Mouse (Mus musculus): ENCODE results near the gene Tab1. TPM values are rescaled to one million over a fixed set of nuclear protein-coding genes. Genes with fewer than 3 reads are reported as not detected.
A peak's percentile ranks its signal among the peaks of the same experiment; 100 is the strongest.

Gene Tab1
- total RNA-seq, 2 experiments from 2014 or later, result 19.3 to 20.2 TPM

- no peak for DNase-seq (ENCODE audit: low spot score in 2 of 2)
Measured at GRCm38 (mm10) chr15:80199556-80199955, 66.6 kb downstream of the Tab1 start.

GRCm38 (mm10) chr15:80202111-80202775, 69.3 kb downstream of the Tab1 start:
- no peak for DNase-seq (ENCODE audit: low spot score in 2 of 2)

DNA sequence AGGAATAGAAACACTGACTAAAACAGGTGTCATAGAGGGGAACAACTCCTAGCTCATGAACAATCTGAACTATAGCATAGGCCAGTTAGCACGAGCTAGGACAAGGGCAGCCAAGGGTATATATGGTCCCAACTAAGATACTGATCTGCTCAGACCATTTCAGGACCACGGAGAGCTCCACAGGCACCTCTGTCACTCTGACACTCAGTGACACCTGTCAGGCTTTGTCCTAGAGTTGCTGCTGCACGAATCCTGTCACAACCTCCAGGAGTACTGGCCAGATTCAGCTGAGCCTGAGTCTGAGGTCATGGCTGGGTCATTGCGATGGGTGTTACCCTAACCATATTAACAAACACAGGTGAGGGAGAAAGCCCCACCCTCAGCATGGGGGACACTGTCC, 70.5 kb downstream of the Tab1 start:
- DNase-seq (ENCODE audit: low spot score in 2 of 2), result peak in 1 of 2 experiments; percentile 21

- DNase-seq (ENCODE audit: low spot score in 2 of 2), result no peak
Measured at GRCm38 (mm10) chr15:80206057-80206565, 73.2 kb downstream of the Tab1 start.

- DNase-seq (ENCODE audit: low spot score in 2 of 2), result no peak
Measured at GRCm38 (mm10) chr15:80208446-80208845, 75.5 kb downstream of the Tab1 start.

Other genes with a start within 250 kb of the Tab1 start
- 10 to 100 TPM; 10.2 to 13.4 TPM for gene Apobec3, start 241.5 kb upstream of the Tab1 start, total RNA-seq (2021)
- gene Cbx7, start 162.0 kb upstream of the Tab1 start, total RNA-seq (2021), result 1 to 10 TPM; 2.1 TPM
- 10 to 100 TPM; 51.5 to 52.8 TPM for gene Pdgfb, start 118.2 kb upstream of the Tab1 start, total RNA-seq (2021)
- gene Syngr1, start 41.8 kb upstream of the Tab1 start, total RNA-seq (2021), result 1 to 10 TPM; 8.7 to 8.8 TPM
- gene Rpl3, start 41.3 kb upstream of the Tab1 start, total RNA-seq (2021), result 100 to 1,000 TPM; 475 to 533 TPM
- gene Mgat3, start 40.6 kb downstream of the Tab1 start, total RNA-seq (2021), result 1 to 10 TPM; 4.1 to 4.5 TPM
- gene Mief1, start 100.9 kb downstream of the Tab1 start, total RNA-seq (2021), result 10 to 100 TPM; 28.7 to 33.5 TPM
- gene AC140267.1, start 102.7 kb downstream of the Tab1 start, total RNA-seq (2021), result 10 to 100 TPM; 12.3 to 12.6 TPM
- gene Atf4, start 122.1 kb downstream of the Tab1 start, total RNA-seq (2021), result 100 to 1,000 TPM; 118 to 130 TPM
- gene Rps19bp1, start 131.2 kb downstream of the Tab1 start, total RNA-seq (2021), result 10 to 100 TPM; 23.8 to 26.4 TPM
- under 1 TPM in 1 of 2 experiments, not detected in 1; 0.05 TPM for gene Cacna1i, start 154.1 kb downstream of the Tab1 start, total RNA-seq (2021)

All from gastrocnemius, postnatal 4 days (tissue).